Mouse (Mus musculus): Measurements from ENCODE around the gene Sytl1.

Gene Sytl1

GRCm38 (mm10) chr4:133210023-133210787 lies 52.7 kb downstream of the Sytl1 start:
- no peak for DNase-seq

GRCm38 (mm10) chr4:133209366-133209765 lies 53.5 kb downstream of the Sytl1 start:
- DNase-seq = peak; percentile 52

- no peak for DNase-seq
Observed at GRCm38 (mm10) chr4:133204379-133204778, 58.5 kb downstream of the Sytl1 start.

- DNase-seq = no peak
Observed at GRCm38 (mm10) chr4:133203591-133203990, 59.3 kb downstream of the Sytl1 start.
